Mouse (Mus musculus) liver, embryonic 14.5 days (tissue): ENCODE data around the gene Iqcf4. TPM values are rescaled to one million over a fixed set of nuclear protein-coding genes. Genes with fewer than 3 reads are reported as not detected.
A peak's percentile ranks its signal among the peaks of the same experiment; 100 is the strongest.

ENCODE experiments used
- ATAC-seq: fragments of 200-750 bp; cut with Nextera tagmentation; 2 replicates; pipeline ENCODE4 v1.8.0; 2017; ENCODE audit warnings: moderate number of reproducible peaks, mild to moderate bottlenecking, moderate library complexity; ENCODE audit not compliant: insufficient read depth
- DNase-seq, 3 experiments: peaks; one replicate each; pipeline ENCODE4 v3.0.0-alpha.2; 2012 to 2013; ENCODE audit warnings: low read depth in 3 of 3, low spot score in 3 of 3
- H3K27ac ChIP-seq: fragments of 300-500 bp; sonication (generic); 2 replicates; pipeline ENCODE4 v1.5.1; 2014; ENCODE audit warnings: moderate library complexity, mild to moderate bottlenecking, control low read depth, inconsistent platforms
- H3K27me3 ChIP-seq: fragments of 300-500 bp; sonication (generic); 2 replicates; pipeline ENCODE4 v1.6.1; 2014; ENCODE audit warnings: mild to moderate bottlenecking, low read length, moderate library complexity; ENCODE audit not compliant: control insufficient read depth, insufficient read depth
- H3K36me3 ChIP-seq: fragments of 300-500 bp; sonication (generic); replicated peaks from 2 replicates; pipeline ENCODE4 v1.6.1; 2014; ENCODE audit warnings: low read depth; ENCODE audit not compliant: control insufficient read depth, insufficient read depth
- H3K4me1 ChIP-seq, 2 experiments: fragments of 200-500 bp in 1 of 2; fragments of 300-500 bp in 1 of 2; sonication (generic) in 1 of 2; replicated peaks; 2 replicates each; pipeline ENCODE4 v1.6.1; 2012 to 2014; ENCODE audit warnings: antibody characterized with exemption in 1 of 2, inconsistent platforms in 1 of 2, low read length in 1 of 2; ENCODE audit not compliant: control insufficient read depth in 2 of 2, insufficient read depth in 2 of 2
- H3K4me2 ChIP-seq: fragments of 300-500 bp; sonication (generic); 2 replicates; pipeline ENCODE4 v1.6.1; 2014; ENCODE audit warnings: low read depth, mild to moderate bottlenecking, control low read depth, moderate library complexity
- H3K4me3 ChIP-seq, 2 experiments: fragments of 200-500 bp in 1 of 2; fragments of 300-500 bp in 1 of 2; sonication (generic) in 1 of 2; 2 replicates each; pipeline ENCODE4 v1.5.1; 2012 to 2014; ENCODE audit warnings: low read depth in 2 of 2, low read length in 2 of 2, mild to moderate bottlenecking in 2 of 2, control low read depth in 1 of 2, inconsistent platforms in 1 of 2, moderate library complexity in 1 of 2; ENCODE audit not compliant: insufficient read depth in 1 of 2
- H3K9ac ChIP-seq: fragments of 300-500 bp; sonication (generic); replicated peaks from 2 replicates; pipeline ENCODE4 v1.6.1; 2014; ENCODE audit warnings: mild to moderate bottlenecking, control low read depth, moderate library complexity
- H3K9me3 ChIP-seq: fragments of 300-500 bp; sonication (generic); 2 replicates; pipeline ENCODE4 v1.6.1; 2016; ENCODE audit warnings: low read length, mixed read lengths; ENCODE audit not compliant: control insufficient read depth
- CTCF ChIP-seq: IDR thresholded peaks from 2 replicates; pipeline ENCODE4 v1.5.1; 2016; ENCODE audit warnings: antibody characterized with exemption, low read depth, control low read depth
- EP300 ChIP-seq: IDR thresholded peaks from 2 replicates; pipeline ENCODE4 v1.6.1; 2016; ENCODE audit warnings: antibody characterized with exemption, low read depth
- WGBS: fragments of 180-500 bp; shearing (Covaris S2); extraction: QIAGEN DNeasy Blood & Tissue Kit; methylation state at CpG from one replicate; pipeline ENCODE4 v1.1.7; 2014; ENCODE audit not compliant: insufficient replicate concordance; 5-methylcytosine and 5-hydroxymethylcytosine counted together
- polyA plus RNA-seq, 2 experiments: library from polyadenylated mRNA; depleted of rRNA in 1 of 2; stranded (reverse) in 1 of 2; unstranded in 1 of 2; fragments of >200 nt; fragmentation: Nextera tagmentation in 1 of 2; extraction: Ambion mirVana in 1 of 2; gene quantifications; 2 replicates each; pipeline versions ENCODE4 v1.2.1 to v1.2.3; 2012 to 2014

The Iqcf4 gene
- polyA plus RNA-seq, 2 experiments: not detected

- H3K4me3 ChIP-seq: no peak overlapping the region
- TF ChIP-seq EP300 (no peak), CTCF (no peak)
- no peak overlapping the region for H3K27ac ChIP-seq
- H3K27me3 ChIP-seq: no peaks in the 10 kb centered on the region
- 43% methylated on average over 2 of the region's 2 CpGs for WGBS
- no peak overlapping the region for H3K4me2 ChIP-seq
- DNase-seq (no peak), ATAC-seq (no peak)
- H3K9ac ChIP-seq: no peak overlapping the region
- H3K4me1 ChIP-seq: no peaks in the 10 kb centered on the region
- H3K36me3 ChIP-seq: no peaks in the 10 kb centered on the region
- H3K9me3 ChIP-seq: no peaks in the 10 kb centered on the region
Observed at GRCm38 (mm10) chr9:106572186-106572585, 1.4 kb upstream of the Iqcf4 start.

- Histone ChIP-seq H3K27me3 (no peaks in the 10 kb centered on the region), H3K4me2 (no peak overlapping the region), H3K4me3 (no peak overlapping the region), H3K36me3 (no peaks in the 10 kb centered on the region), H3K9me3 (no peaks in the 10 kb centered on the region), H3K9ac (no peak overlapping the region), H3K4me1 (peaks cover 0 to 2% of the 10 kb centered on the region in 2 experiments; a peak in 1 of 4 replicates), H3K27ac (no peak overlapping the region)
- no peak for TF ChIP-seq EP300
- TF ChIP-seq CTCF: no peak
- WGBS: 40% methylated on average over 11 of the region's 11 CpGs
- peak in 1 of 3 experiments; percentile 5 for DNase-seq
- no peak for ATAC-seq
Observed at GRCm38 (mm10) chr9:106566437-106566836, 4.4 kb downstream of the Iqcf4 start.

- TF ChIP-seq EP300 (no peak), CTCF (no peak)
- ATAC-seq (no peak), DNase-seq (no peak)
- Histone ChIP-seq H3K36me3 (no peaks in the 10 kb centered on the region), H3K27me3 (no peaks in the 10 kb centered on the region), H3K27ac (no peak overlapping the region), H3K4me3 (no peak overlapping the region), H3K9me3 (no peaks in the 10 kb centered on the region), H3K9ac (no peak overlapping the region), H3K4me1 (peaks cover 0 to 2% of the 10 kb centered on the region in 2 experiments; a peak in 1 of 4 replicates), H3K4me2 (no peak overlapping the region)
- 59% methylated on average over 8 of the region's 8 CpGs for WGBS
Observed at GRCm38 (mm10) chr9:106564025-106564424, 6.8 kb downstream of the Iqcf4 start.

- Histone ChIP-seq H3K27ac (no peak overlapping the region), H3K27me3 (no peaks in the 10 kb centered on the region), H3K4me3 (no peak overlapping the region), H3K4me2 (no peak overlapping the region), H3K4me1 (peaks cover 0 to 2% of the 10 kb centered on the region in 2 experiments; a peak in 1 of 4 replicates), H3K36me3 (no peaks in the 10 kb centered on the region), H3K9me3 (no peaks in the 10 kb centered on the region), H3K9ac (no peak overlapping the region)
- DNase-seq: no peak
- no peak for ATAC-seq
- TF ChIP-seq EP300 (no peak), CTCF (no peak)
- 67% methylated on average over 11 of the region's 11 CpGs for WGBS
Observed at GRCm38 (mm10) chr9:106562291-106562690, 8.5 kb downstream of the Iqcf4 start.

- Histone ChIP-seq H3K36me3 (no peaks in the 10 kb centered on the region), H3K27ac (no peak within 1 kb of the TSS), H3K4me3 (no peak within 1 kb of the TSS), H3K4me2 (no peak within 1 kb of the TSS), H3K9me3 (no peaks in the 10 kb centered on the region), H3K4me1 (peaks cover 0 to 2% of the 10 kb centered on the region in 2 experiments; a peak in 1 of 4 replicates), H3K9ac (no peak within 1 kb of the TSS), H3K27me3 (no peaks in the 10 kb centered on the region)
- no peak for TF ChIP-seq CTCF
- TF ChIP-seq EP300: no peak
- 80% methylated on average over 5 of the region's 5 CpGs for WGBS
- DNase-seq (no peak), ATAC-seq (no peak)
Observed at GRCm38 (mm10) chr9:106561531-106561930, 9.3 kb downstream of the Iqcf4 start, which contains the start of gene Iqcf3. Iqcf3 (minus strand) TSS chr9:106561631.
